Mouse (Mus musculus) frontal cortex, adult (tissue): Measurements from ENCODE around the gene Dlx3.

Source experiments
- ATAC-seq: cut with Nextera tagmentation; 2 replicates; pipeline ENCODE4 v1.9.2; 2017; ENCODE audit warnings: mild to moderate bottlenecking, moderate library complexity, mixed read lengths; ENCODE audit not compliant: low TSS enrichment

Dlx3 gene

GRCm38 (mm10) chr11:95088857-95089779, 30.8 kb upstream of the Dlx3 start:
- no peak for ATAC-seq

- no peak for ATAC-seq
These were observed 26.8 kb upstream of the Dlx3 start for GRCm38 (mm10) chr11:95093077-95093476.

DNA sequence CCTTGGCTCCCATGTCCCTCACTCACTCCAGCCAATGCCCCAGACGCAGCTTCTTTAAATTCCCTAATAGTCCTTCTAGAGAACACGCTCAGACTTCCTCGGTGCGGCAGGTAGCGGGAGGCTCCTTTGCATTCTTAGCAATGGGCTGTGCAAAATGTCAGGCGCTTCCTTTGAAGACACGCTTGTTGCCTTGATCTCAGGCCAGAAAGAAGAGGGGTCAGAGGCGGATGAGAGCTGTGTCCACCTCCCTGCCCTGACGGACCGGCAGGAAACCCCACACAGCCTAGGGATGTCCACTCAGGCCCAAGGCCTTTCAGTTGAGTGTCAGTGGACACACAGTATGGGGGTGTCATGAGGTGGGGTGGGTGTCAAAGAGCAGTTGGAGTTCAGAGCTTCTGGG, 24.3 kb upstream of the Dlx3 start:
- no peak for ATAC-seq

DNA sequence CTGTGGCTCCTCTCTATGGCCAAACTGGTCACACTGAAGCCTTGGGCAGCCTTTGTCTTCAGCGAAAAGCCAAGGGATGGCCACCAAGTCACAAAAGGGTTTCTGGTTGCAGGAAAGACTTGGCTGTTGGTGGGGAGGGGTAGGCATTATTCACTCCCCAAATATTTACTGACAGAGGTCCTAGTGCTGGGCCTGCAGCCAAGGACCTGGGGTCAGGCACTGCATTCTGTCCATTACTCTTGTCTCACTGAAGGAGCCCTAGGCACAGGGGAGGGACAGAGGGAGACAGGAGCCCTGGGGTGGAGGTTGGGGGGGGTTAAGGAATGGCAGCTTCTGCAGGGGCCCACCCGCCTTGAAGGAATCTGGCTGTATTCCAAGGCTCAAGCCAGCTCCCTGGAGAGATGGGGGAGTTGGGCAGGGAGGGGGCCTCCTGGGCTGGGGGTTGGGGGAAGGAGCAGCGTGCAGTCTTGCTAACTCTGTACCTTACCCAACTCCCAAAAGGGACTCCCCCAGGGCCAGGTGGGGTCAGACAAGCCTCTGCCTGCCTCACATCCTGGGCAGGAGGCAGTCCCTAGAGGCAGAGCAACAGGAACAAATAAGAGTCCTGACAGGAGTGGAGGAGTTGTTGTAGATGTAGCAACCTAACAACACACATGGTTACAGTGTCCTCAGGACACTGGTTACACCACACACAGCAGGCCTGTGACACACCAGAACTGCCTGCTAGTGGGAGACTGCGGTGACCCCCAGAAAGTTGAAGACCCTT, 23.1 kb upstream of the Dlx3 start:
- ATAC-seq: no peak

DNA sequence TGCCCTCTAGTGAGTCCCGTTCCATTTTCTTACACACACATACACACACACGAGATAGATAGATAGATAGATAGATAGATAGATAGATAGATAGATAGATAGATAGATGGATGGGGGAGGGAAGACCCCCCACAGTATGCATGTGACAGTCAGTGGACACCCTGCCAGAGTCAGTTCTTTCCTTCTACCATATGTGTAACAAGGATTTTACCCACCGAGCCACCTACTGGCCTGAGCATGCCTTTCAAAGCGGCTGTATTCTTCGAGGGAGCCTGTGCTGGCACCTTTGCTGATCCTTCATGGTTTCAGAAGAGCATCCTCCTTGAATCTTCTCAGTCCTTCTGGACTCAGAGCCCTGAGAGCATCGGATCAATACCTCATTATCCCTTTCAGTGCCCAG, 22.0 kb upstream of the Dlx3 start:
- ATAC-seq: no peak

GRCm38 (mm10) chr11:95098346-95099095, 21.4 kb upstream of the Dlx3 start:
- no peak for ATAC-seq

DNA sequence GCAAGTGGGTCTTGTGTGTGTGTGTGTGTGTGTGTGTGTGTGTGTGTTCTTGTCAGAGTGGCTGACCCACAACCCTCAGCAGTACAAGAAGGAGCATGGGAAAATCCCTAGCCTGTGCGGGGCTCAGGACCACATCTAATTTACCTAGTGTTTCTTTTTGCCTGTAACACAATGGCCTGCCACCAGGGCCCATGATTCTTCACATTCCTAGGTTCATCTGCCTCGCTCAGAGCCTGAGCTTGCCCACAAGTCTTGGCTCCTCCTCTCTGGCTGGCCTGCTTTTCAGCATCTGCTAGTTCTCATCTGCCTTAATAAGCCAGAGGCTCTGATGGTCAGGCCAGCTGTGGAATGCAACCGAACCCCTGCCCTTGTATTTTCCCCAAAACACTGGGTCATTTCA, 19.5 kb upstream of the Dlx3 start:
- no peak for ATAC-seq

GRCm38 (mm10) chr11:95101071-95101788, 18.7 kb upstream of the Dlx3 start:
- ATAC-seq: no peak

DNA sequence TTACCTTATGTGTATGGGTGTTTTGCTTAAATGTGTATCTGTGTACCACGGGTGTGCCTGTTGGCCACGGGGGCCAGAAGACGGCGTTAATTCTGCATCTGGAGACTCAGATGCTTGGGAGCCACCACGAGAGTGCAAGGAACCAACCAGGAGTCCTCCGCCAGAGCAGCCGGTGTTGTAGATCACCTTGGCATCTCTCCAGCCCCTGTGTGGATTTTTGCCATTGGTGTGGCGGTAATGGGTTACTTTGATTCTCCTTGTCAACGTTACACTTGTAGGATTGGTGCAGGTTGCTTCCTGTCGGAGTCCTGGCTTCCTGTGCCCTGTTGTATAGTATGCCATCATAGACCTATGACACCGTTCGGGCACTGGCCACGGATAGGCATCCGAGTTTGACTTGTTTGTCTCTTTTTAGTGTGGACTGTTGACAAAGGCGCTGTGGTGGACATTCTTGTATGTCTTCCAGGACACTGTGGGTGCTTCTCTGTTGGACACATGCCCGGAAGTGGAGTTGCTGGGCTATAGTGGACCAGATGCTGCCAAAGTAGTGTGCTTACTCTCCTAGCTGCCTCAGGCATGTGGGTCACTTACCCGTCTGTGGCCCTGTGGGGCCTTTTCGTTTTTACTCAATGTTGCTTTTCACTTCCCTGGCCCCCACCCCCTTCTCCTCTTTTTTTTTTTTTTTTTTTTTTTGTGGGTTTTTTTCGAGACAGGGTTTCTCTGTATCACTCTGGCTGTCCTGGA, 17.6 kb upstream of the Dlx3 start:
- ATAC-seq: no peak

DNA sequence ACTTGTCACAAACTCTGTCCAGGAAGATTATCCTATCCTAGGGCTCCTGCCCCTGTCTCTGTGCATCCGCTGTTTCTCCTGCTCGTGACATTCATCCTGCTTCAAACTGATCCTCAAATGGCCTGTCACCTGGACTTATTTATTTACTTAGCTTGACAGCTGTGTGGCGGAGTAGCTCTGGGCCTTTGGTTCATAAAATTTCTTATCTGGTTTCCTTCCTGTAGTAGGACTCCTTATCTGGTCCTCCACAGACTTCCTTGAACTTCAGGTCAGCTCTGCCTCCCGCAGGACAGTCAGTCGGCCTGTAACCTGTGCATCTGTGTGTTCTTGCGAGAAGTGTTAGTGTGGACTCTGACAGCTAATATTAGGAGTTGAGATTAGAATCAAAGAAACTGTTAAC, 15.7 kb upstream of the Dlx3 start:
- no peak for ATAC-seq

DNA sequence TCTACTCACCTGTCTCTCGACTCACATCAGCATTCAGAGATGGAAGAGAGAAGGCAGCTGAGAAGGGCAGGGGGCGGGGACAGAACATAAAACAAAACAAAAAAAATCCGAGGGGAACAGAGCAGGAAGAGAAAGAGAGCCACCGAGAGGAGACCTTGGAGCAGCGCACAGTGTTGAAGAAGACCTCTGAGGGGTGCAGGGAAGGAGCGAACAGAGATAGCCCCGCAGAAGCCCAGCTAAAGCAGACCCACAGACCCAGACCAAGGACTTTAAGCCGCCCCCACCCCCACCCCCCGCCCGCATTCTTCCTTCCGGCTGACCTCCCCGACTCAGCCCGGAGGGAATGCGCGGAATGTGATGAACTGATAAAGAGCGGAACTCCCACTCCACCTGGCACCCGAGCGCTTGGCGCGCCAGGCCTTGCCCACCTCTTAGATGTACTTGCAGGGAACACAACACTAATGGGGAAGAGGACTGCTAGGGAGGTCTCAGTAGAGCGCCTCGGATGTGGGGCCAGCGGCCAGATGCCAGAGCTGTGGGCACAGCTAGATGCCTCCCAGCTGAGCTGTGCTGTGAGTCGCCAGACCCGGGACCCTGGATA, 14.5 kb upstream of the Dlx3 start:
- no peak for ATAC-seq

GRCm38 (mm10) chr11:95106440-95107236, 13.3 kb upstream of the Dlx3 start:
- ATAC-seq: peak; percentile 70; the same call in 1 of the 2 replicates

DNA sequence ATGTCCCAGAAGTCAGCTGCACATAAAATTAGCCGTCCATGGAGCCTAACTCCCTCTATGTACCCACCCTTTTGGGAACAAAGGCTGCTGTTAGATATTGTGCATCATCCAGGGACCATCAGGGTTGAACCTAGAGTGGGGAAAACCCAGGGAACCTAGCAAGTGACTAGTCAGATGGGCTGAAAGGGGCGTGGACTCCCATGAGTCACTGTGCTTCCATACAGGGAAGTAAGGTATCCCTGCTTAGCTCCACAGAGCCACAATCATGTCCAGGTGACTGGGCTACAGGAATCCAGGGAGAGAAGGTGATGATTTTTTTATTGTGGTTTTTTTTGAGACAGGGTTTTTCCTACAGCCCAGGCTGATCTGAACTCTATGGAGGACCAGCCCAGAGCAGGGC, 10.9 kb upstream of the Dlx3 start:
- ATAC-seq: no peak

DNA sequence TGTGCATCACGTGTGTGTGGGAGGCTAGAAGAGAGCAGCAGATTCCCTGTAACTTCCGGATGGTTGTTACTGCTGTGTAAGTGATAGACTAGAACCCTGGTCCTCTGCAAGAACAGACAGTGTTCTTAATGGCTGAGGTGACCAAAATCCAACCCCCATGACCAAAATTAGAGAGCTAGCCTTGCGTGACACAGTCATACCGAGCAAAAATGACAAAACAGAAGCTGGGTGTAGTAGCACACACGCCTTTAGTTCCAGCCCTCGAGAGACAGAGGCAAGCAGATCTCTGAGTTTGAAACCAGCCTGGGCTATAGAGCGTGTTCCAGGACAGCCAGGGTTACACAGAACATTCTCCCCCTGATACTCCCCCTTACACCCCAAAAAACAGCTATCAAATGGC, 9.8 kb upstream of the Dlx3 start:
- ATAC-seq: no peak

DNA sequence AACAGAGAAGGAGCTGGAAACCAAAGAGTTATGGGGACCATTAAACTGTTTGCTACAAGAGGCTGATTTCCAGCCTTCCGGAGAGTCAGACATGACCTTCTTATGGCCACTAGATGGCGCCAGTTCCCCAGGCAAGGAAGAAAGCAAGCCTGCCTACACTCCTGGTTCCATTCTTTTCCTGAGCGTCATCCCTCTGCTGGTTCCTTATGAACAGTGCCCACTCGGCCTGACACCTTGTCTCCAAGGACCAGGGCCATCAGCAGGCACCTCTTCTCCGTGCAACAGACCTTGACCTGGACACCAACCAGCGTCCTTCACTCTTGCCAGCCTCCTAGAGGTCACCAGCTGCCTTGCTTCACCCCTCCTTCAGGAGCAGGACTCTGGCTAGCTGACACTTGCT, 2.9 kb upstream of the Dlx3 start:
- ATAC-seq: peak; percentile 90

DNA sequence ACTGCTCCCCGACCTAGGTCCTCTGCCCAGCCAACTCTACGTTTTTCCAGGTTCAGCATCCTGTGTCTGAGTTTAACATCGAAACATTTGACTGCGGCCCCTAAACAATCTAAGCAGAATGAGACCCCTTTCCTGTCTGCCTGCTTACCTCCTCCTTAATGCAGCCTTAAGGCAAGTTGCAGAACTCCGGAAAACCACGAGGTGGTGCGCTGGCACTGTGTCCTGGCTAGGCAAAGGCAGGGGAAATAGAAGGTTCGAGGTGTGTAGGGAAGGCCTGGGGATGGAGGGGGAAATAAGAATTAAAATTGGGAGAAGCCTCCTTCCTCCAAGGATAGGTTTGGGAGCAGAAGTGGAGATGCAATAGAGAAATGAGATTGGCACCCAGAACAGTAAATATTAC, 1.4 kb upstream of the Dlx3 start:
- 0 out of 2 replicates have a peak, but pooled peaks have one; percentile 59 for ATAC-seq

GRCm38 (mm10) chr11:95120633-95121020, 708 bp downstream of the Dlx3 start:
- no peak for ATAC-seq

DNA sequence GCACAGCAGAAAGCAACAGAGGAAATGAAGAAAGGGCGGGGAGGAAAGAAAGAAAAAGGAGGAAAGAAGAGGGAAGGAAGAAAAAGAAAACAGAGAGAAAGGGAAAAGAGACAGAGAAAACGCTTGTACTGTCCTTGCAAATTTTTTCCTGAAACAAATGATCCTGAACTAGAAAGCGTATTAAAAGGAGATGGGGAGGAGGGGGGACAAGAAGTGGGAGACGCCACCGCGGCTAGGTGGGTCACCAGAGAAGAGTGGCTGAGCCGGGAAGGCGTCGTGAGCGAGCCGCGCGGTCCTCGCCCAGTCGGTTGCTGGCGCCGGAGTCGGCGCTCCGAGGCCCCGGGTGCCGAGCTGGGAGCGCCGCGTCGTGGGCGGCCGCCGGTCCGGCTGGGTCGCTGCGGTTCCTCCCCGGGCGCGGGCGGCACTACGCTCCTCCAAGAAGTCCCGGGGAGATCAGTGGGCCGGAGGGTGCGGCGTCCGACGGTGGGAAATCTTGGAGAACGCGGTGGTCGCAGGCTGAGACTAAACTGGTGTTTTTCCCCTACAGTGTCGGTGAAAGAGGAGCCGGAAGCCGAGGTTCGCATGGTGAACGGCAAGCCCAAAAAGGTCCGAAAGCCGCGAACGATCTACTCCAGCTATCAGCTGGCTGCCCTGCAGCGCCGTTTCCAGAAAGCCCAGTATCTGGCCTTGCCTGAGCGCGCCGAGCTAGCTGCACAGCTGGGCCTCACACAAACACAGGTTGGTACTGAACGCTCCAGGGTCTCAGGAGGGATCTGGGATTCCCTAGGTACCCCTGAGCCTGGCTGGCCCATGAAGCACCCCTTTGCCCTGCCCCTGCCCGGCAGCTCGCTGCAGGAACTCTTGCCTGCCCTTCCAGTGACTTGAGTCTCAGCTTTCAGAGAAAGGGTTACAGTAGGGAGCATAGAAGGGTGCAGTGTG, 1.5 kb downstream of the Dlx3 start:
- no peak for ATAC-seq

- ATAC-seq: no peak
These were observed 2.2 kb downstream of the Dlx3 start for GRCm38 (mm10) chr11:95122100-95122489.
